In the genomic region with DNA sequence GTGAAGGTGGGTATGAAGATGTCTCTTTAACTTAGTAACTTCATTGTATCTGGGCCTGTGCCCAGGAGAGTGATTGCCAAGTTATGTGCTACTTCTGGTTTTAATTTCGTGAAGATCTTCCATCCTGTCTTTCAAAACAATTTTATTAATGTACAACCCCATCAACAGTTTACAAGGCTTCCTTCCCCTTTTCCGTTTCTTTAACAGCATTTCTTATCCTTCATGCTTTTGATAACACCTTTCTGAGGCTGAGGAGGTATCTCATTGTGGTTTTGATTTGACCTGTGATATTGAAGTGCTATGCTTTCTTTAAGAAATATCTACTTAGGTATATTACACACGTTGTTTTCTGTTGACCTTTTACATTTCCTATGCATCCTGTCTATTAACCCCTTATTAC, we compare ENCODE assay signal across 26 mouse cellular contexts.
"Had no signal": no experiment of that assay in that cellular context is flagged by ENCODE, and none has a peak within 500 bp of the region (broad histone marks: within the 10 kb centered on the region; RNA-seq: fewer than 3 reads in every experiment).

No protein-coding gene starts in this region.

- H3K4me2 ChIP-seq: heart, embryonic 12.5 days; hindbrain, embryonic 13.5 days; hindbrain, embryonic 15.5 days; kidney, embryonic 15.5 days; limb, embryonic 12.5 days; liver, embryonic 11.5 days; liver, embryonic 13.5 days; liver, embryonic 15.5 days had no signal

- H3K4me1 ChIP-seq: kidney, embryonic 15.5 days; liver, embryonic 13.5 days; liver, embryonic 15.5 days had no signal

- H3K36me3 ChIP-seq: heart, embryonic 10.5 days; heart, embryonic 12.5 days; hindbrain, embryonic 13.5 days; hindbrain, embryonic 15.5 days; kidney, embryonic 15.5 days; limb, embryonic 10.5 days; limb, embryonic 12.5 days; liver, embryonic 13.5 days; liver, embryonic 15.5 days had no signal

- ATAC-seq: hindbrain, postnatal 0 days; intestine, postnatal 0 days had no signal

- H3K9me3 ChIP-seq: heart, embryonic 10.5 days; heart, embryonic 12.5 days; hindbrain, embryonic 13.5 days; hindbrain, embryonic 15.5 days; kidney, embryonic 15.5 days; limb, embryonic 10.5 days; limb, embryonic 12.5 days; liver, embryonic 13.5 days; liver, embryonic 15.5 days had no signal

- H3K9ac ChIP-seq: heart, embryonic 12.5 days; hindbrain, embryonic 13.5 days; hindbrain, embryonic 15.5 days; kidney, embryonic 15.5 days; limb, embryonic 12.5 days; liver, embryonic 13.5 days; liver, embryonic 15.5 days had no signal

- DNase-seq: gastrocnemius, adult 2 months; gastrocnemius, postnatal 10 days; gastrocnemius, postnatal 25 days; heart, adult 18-20 months; heart, postnatal 10 days; heart, postnatal 36 days; kidney, adult 2 months; kidney, adult 9 months; kidney, postnatal 25 days; kidney, postnatal 4 days; liver; liver, embryonic 13.5 days had no signal

- H3K27ac ChIP-seq: gastrocnemius, adult 2 months; heart, embryonic 10.5 days; hindbrain, embryonic 13.5 days; hindbrain, embryonic 15.5 days; hindbrain, postnatal 0 days; kidney, embryonic 15.5 days; kidney, postnatal 0 days; layer of hippocampus, adult 2 months; left cerebral cortex, adult 2 months; limb, embryonic 10.5 days; limb, embryonic 12.5 days; liver, embryonic 13.5 days; liver, embryonic 15.5 days had no signal

- H3K27me3 ChIP-seq: heart, embryonic 12.5 days; hindbrain, embryonic 13.5 days; hindbrain, embryonic 15.5 days; kidney, embryonic 15.5 days; limb, embryonic 12.5 days; liver, embryonic 13.5 days; liver, embryonic 15.5 days had no signal

- H3K4me3 ChIP-seq: gastrocnemius, adult 2 months; heart, embryonic 10.5 days; heart, embryonic 12.5 days; hindbrain, embryonic 13.5 days; hindbrain, embryonic 15.5 days; kidney, embryonic 15.5 days; layer of hippocampus, adult 2 months; left cerebral cortex, adult 2 months; limb, embryonic 10.5 days; limb, embryonic 12.5 days; liver, embryonic 13.5 days; liver, embryonic 15.5 days had no signal
